Mouse (Mus musculus) lung, postnatal 0 days (tissue): ENCODE measurements at regions not wholly inside any gene's neighbourhood (a gene's known extent, or its start where the extent isn't known, plus 50 kb on each side); places are given as distances from the start of the nearest gene placed in this dataset.

Source experiments
- CTCF ChIP-seq: IDR thresholded peaks from 2 replicates; pipeline ENCODE4 v1.5.1; 2016; ENCODE audit warnings: antibody characterized with exemption, mild to moderate bottlenecking
- EP300 ChIP-seq: IDR thresholded peaks from 2 replicates; pipeline ENCODE4 v1.6.1; 2016; ENCODE audit warnings: antibody characterized with exemption, mild to moderate bottlenecking, control low read depth

DNA sequence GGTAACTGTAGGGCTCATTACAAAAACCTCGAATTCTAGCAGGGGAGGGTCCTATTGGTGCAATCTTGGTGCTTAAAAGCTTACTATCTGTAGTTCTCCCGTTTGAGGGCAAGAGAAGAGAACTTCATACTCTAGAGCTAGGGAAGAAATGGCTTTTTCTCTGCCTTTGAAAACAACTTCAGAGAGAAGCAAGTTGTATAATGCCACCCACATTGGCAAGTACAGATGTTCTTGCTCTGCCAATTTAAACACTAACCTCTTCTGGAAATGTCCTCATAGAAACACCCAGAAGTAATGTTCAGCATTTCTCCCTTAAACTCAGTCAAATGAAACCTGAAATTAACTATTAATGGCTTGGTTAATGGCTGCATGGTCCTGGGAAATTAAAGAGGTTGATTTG, 549.6 kb upstream of the Atp2b1 start:
- TF ChIP-seq EP300 (no peak), CTCF (no peak)
